Mouse (Mus musculus) heart, adult 2 months (tissue): ENCODE results near the gene Efna2. TPM values are rescaled to one million over a fixed set of nuclear protein-coding genes. Genes with fewer than 3 reads are reported as not detected.
"Not testable (repeated sequence)": the region's sequence is repeated elsewhere in the genome, so short reads cannot be mapped to it uniquely, and the experiment has no call there.

Source experiments
- DNase-seq, 2 experiments: peaks; one replicate each; pipeline ENCODE4 v3.0.0; 2021
- H3K27ac ChIP-seq: fragments of 200-600 bp; 2 replicates; pipeline ENCODE4 v1.8.1; 2022
- H3K27me3 ChIP-seq: fragments of 200-500 bp; 2 replicates; pipeline ENCODE4 v1.6.1; 2012; ENCODE audit warnings: mild to moderate bottlenecking, low read length, inconsistent platforms, mixed read lengths; ENCODE audit not compliant: control insufficient read depth, insufficient read depth
- H3K36me3 ChIP-seq: fragments of 200-500 bp; 2 replicates; pipeline ENCODE4 v1.6.1; 2012; ENCODE audit warnings: low read length, inconsistent platforms; ENCODE audit not compliant: control insufficient read depth, insufficient read depth
- H3K4me1 ChIP-seq: fragments of 200-500 bp; 2 replicates; pipeline ENCODE4 v1.6.1; 2011; ENCODE audit warnings: low read length; ENCODE audit not compliant: control insufficient read depth, insufficient read depth
- H3K4me3 ChIP-seq: fragments of 200-600 bp; 2 replicates; pipeline ENCODE4 v1.8.1; 2022
- H3K79me2 ChIP-seq: fragments of 200-500 bp; replicated peaks from 2 replicates; pipeline ENCODE4 v1.6.1; 2012; ENCODE audit warnings: mild to moderate bottlenecking, inconsistent platforms, low read length, moderate library complexity, mixed read lengths; ENCODE audit not compliant: control insufficient read depth, insufficient read depth
- H3K9ac ChIP-seq: fragments of 200-500 bp; 2 replicates; pipeline ENCODE4 v1.6.1; 2012; ENCODE audit warnings: low read depth, mild to moderate bottlenecking, control low read depth, inconsistent platforms, low read length, mixed read lengths
- CTCF ChIP-seq: fragments of 200-600 bp; IDR thresholded peaks from 2 replicates; pipeline ENCODE4 v1.8.1; 2022; ENCODE audit warnings: antibody characterized with exemption, mild to moderate bottlenecking, moderate library complexity
- EP300 ChIP-seq: fragments of 200-500 bp; IDR thresholded peaks from 2 replicates; pipeline ENCODE4 v1.6.1; 2011; ENCODE audit warnings: low read depth, low read length, control low read depth; ENCODE audit not compliant: insufficient read depth
- POLR2A ChIP-seq: fragments of 200-500 bp; IDR thresholded peaks from 2 replicates; pipeline ENCODE4 v1.6.1; 2011; ENCODE audit warnings: mild to moderate bottlenecking, low read depth, low read length, control low read depth; ENCODE audit not compliant: insufficient read depth
- WGBS: fragments of 180-500 bp; shearing (Covaris S2); methylation state at CpG from one replicate; pipeline ENCODE4 v1.1.7; 2018; 5-methylcytosine and 5-hydroxymethylcytosine counted together
- intact Hi-C: fragments of 180-260 bp; cut with DNase I; formaldehyde crosslinking; loops from one replicate; pipeline ENCODE4 v1.15.1; 2025
- polyA plus RNA-seq: library from polyadenylated mRNA; depleted of rRNA; stranded (reverse); fragments of >200 nt; gene quantifications from 2 replicates; pipeline ENCODE4 v1.2.3, GENCODE M21; 2012
- total RNA-seq, 2 experiments: library from RNA; stranded (reverse); gene quantifications; 2 replicates each; pipeline ENCODE4 v1.2.3; 2021

Gene Efna2
- total and polyA plus RNA-seq, 3 experiments: 0.86 to 1.7 (median 1.1) TPM

DNA sequence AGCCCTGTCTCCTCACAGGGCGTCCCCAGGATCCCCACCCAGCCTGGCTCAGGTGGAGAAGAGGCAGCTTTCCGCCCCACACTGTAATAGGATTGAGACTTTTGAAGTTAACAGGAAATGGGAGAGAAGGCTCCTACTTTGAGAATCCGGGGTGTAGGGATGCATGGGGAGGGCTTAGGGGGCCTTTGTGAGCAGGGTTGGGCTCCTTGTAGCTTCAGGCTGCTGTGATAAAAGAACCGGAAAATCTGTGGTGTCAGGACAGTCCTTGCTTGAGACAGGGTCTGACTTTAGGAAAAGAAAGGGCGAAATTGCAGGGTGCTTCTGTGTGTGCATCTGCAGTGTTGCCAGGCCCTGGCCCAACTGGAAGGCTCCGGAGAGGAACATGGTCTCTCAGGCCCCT is 21.2 kb downstream of the Efna2 start:
- no peak for DNase-seq
- no peaks in the 10 kb centered on the region for H3K79me2 ChIP-seq
- 79% methylated on average over 6 of the region's 6 CpGs for WGBS
- no peak overlapping the region for H3K9ac ChIP-seq
- H3K4me3 ChIP-seq: no peak overlapping the region
- H3K4me1 ChIP-seq: peaks cover 2% of the 10 kb centered on the region
- intact Hi-C loops: no loop called here
- no peak for TF ChIP-seq EP300
- H3K36me3 ChIP-seq: no peaks in the 10 kb centered on the region
- H3K27me3 ChIP-seq: no peaks in the 10 kb centered on the region; the same call in 1 of the 2 replicates
- H3K27ac ChIP-seq: no peak overlapping the region

- H3K27ac ChIP-seq: no peak overlapping the region
- no peak for DNase-seq
- H3K4me1 ChIP-seq: peaks cover 2% of the 10 kb centered on the region
- no peak overlapping the region for H3K9ac ChIP-seq
- 36% methylated on average over 7 of the region's 7 CpGs for WGBS
- no peak for TF ChIP-seq CTCF
- TF ChIP-seq EP300: no peak
- TF ChIP-seq POLR2A: no peak
- no peaks in the 10 kb centered on the region for H3K27me3 ChIP-seq
- no peak overlapping the region for H3K4me3 ChIP-seq
- intact Hi-C loops: no loop called here
- no peaks in the 10 kb centered on the region for H3K79me2 ChIP-seq
- no peaks in the 10 kb centered on the region for H3K36me3 ChIP-seq
These were observed 24.8 kb downstream of the Efna2 start for GRCm38 (mm10) chr10:80204055-80204454.

DNA sequence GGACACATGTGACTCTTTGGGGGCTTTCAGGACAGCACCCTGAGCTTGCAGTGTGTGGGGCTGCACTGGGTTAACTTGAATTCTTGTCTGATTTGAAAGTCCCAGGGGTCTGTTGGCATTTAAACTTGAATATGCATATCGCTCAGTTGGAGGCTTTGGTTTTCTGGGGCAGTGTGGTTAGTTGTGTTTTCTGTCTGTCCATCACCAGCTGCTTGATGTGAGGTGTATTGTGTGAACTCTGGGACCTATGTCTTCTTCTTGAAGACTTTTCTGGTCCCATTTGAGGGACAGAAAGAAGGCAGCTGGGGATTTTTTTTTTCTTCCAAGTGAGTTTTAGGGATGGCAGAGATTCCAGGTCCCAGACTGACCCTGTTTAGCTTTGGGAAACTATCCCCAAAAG is 27.9 kb downstream of the Efna2 start:
- H3K4me3 ChIP-seq: no peak overlapping the region
- no peak for DNase-seq
- H3K4me1 ChIP-seq: no peaks in the 10 kb centered on the region
- H3K9ac ChIP-seq: no peak overlapping the region
- H3K36me3 ChIP-seq: no peaks in the 10 kb centered on the region
- no peaks in the 10 kb centered on the region for H3K27me3 ChIP-seq
- 91% methylated on average over 1 of the region's 1 CpGs for WGBS
- no peak overlapping the region for H3K27ac ChIP-seq
- no peaks in the 10 kb centered on the region for H3K79me2 ChIP-seq
- no peak for TF ChIP-seq CTCF
- TF ChIP-seq POLR2A: no peak
- TF ChIP-seq EP300: no peak
- intact Hi-C loops: no loop called here

DNA sequence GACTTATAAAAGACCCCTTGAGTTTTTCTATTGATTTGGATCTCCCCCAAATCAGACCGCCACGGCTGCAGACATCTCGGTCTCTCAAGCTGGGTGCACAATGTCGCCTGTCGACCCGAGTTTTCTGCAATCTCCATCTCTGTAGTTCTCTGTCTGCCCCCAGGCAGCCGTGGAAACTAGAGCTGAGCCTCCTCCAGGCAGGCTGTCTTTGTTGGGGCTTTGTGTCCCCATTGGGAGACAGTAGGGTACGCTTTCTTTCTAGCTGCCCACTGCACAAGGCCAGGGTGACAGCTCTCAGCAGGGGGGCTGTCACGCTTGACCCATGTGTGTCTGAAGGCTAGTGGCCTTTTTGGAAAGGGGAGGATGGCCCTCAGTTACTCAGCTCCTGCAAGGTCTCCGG is 28.4 kb downstream of the Efna2 start:
- Histone ChIP-seq H3K4me1 (no peaks in the 10 kb centered on the region), H3K36me3 (no peaks in the 10 kb centered on the region), H3K79me2 (no peaks in the 10 kb centered on the region), H3K27me3 (no peaks in the 10 kb centered on the region), H3K4me3 (no peak overlapping the region), H3K27ac (no peak overlapping the region), H3K9ac (no peak overlapping the region)
- DNase-seq: no peak
- TF ChIP-seq POLR2A: no peak
- no peak for TF ChIP-seq EP300
- no peak for TF ChIP-seq CTCF
- WGBS: 84% methylated on average over 10 of the region's 10 CpGs
- intact Hi-C loops: no loop called here

DNA sequence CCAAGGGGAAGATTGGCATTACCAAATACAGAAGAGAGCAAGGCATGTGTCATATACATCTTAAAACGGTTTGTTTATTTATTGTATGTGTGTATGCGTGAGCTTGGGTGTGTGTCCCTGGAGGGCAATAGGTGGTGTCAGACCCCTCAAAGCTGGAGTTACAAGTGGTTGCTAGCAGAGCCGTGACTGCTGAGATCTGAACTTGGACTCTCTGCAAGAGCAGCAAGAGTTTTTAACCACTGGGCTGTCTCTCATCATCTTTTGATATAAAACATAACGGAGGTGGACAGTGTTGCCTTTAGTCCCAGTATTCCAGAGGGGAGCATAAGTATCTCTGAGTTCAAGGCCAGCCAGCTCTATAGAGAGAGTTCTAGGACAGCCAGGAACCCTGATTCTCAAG is 29.0 kb downstream of the Efna2 start:
- 90% methylated on average over 4 of the region's 4 CpGs for WGBS
- DNase-seq: no peak
- intact Hi-C loops: no loop called here

DNA sequence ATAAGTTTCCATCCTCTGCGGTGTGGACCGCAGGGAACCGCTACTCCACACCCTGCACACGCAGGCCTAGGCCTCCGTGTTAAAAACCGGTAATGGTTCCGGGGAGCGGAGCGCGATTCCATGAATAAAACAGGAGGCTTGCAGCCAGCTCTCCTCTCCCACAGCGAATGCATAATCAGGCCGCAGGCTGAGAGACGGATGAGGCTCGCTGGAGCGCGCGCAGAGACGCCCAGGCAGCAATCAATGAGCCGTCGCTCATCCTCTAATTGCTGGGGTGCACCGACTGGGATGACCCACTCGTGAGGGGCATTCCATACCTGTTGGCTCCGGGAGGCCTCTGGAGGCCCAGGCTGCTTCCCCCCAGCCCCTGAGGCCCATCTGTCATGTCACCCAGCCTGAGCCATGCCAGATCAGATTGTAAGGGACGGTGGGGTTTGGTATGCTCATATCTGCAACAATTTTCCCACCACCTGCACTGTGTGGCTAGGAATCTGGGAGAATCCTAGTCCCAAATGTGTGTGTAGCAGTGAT is 29.6 kb downstream of the Efna2 start:
- Histone ChIP-seq H3K36me3 (no peaks in the 10 kb centered on the region), H3K79me2 (no peaks in the 10 kb centered on the region), H3K4me1 (no peaks in the 10 kb centered on the region), H3K4me3 (no peak overlapping the region), H3K27ac (no peak overlapping the region), H3K27me3 (no peaks in the 10 kb centered on the region), H3K9ac (no peak overlapping the region)
- intact Hi-C loops: no loop called here
- WGBS: 51% methylated on average over 24 of the region's 24 CpGs
- no peak for DNase-seq
- no peak for TF ChIP-seq EP300
- no peak for TF ChIP-seq POLR2A
- TF ChIP-seq CTCF: no peak

More for the DNA sequence above, 29.0 kb downstream of the Efna2 start:
- Histone ChIP-seq H3K27ac (no peak overlapping the region), H3K9ac (no peak overlapping the region), H3K36me3 (no peaks in the 10 kb centered on the region), H3K27me3 (no peaks in the 10 kb centered on the region), H3K4me3 (no peak overlapping the region), H3K4me1 (no peaks in the 10 kb centered on the region), H3K79me2 (no peaks in the 10 kb centered on the region)
- no peak for TF ChIP-seq POLR2A
- no peak for TF ChIP-seq EP300
- no peak for TF ChIP-seq CTCF

DNA sequence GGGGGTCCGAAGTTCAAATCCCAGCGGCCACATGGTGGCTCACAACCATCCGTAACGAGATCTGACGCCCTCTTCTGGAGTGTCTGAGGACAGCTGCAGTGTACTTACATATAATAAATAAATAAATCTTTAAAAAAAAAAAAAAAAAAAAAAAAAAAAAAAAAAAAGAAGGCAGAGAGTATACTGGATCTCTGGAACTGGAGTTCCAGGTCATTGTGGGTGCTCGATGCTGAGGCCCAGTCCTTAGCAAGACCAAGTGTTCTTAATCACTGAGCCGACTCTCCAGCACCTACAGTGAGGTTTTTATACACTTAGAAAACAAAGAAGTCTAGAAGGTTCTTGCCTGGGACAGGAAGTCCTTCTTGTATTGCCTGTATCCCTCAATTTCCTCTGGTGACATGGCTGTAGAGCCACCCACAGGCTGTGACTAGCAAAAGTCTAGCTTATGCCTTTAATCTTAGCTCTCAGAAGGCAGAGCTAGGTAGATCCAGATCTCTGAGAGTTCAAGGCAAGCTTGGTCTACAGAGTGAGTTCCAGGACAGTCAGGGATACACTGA is 32.3 kb downstream of the Efna2 start:
- intact Hi-C loops, H3K4me1 ChIP-seq, H3K27ac ChIP-seq, H3K79me2 ChIP-seq, H3K4me3 ChIP-seq, H3K36me3 ChIP-seq, DNase-seq, H3K27me3 ChIP-seq, H3K9ac ChIP-seq: not testable (repeated sequence)
- 73% methylated on average over 7 of the region's 7 CpGs for WGBS
